Mouse (Mus musculus): ENCODE results near the gene Ccl27a. TPM values are rescaled to one million over a fixed set of nuclear protein-coding genes. Genes with fewer than 3 reads are reported as not detected.

Ccl27a gene
- polyA plus RNA-seq, 1 experiment from 2014 or later, result 21.3 TPM

DNA sequence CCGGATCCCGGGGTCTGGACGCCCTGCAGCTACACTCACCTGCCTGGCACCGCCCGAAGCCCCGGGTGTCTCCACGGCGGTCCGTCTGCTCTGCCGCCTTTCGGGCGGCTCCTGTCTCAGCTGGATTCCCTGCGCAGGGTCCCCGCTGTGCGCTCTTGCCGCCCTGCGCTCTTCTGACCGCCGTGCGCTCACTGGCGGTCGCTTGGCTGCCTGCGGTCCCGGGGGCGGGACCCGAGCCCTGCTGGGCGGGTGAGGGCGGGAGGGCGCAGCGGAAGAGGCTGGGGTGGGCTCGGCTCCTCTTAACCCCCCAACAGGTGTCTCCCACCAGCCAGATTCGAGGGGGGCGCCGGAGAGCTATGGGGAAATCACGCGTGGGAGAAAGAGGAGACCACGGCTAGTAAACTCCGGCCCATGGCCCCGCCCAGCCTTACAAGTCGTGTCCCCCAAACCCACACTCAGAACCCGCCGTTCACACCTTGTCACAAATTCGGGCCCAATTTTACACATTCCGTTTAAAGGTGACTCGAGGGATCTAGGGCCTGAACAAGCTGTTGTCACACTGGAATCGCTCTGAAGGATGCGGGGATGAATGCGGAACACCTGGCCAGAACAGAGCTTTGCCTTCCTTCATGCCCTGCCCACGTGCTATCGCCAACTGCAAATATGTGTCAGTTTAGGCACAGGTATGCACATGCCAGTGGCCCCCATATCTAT lies 42.8 kb downstream of the Ccl27a start, which contains the start of gene Arid3c:
Gene Arid3c, minus strand, starts transcription at position 91 of the 714 bp plus-strand sequence.
- H3K9ac ChIP-seq (ENCODE audit: low read length), result 0 out of 2 replicates have a peak within 1 kb of the TSS, but pooled peaks have one; percentile 35
- H3K4me1 ChIP-seq (replicated peaks; ENCODE audit: control insufficient read depth, insufficient read depth), result no peaks in the 10 kb centered on the region
- no peaks in the 10 kb centered on the region for H3K9me3 ChIP-seq (ENCODE audit: control insufficient read depth, low read length)
- WGBS, result 1% methylated on average over 43 of the region's 50 CpGs
- peaks cover 11% of the 10 kb centered on the region for H3K27me3 ChIP-seq (ENCODE audit: control insufficient read depth, insufficient read depth, low read length)
- DNase-seq (ENCODE audit: low spot score), result no peak
- peak within 1 kb of the TSS; percentile 32 for H3K4me3 ChIP-seq (ENCODE audit: low read depth, low read length)
- TF ChIP-seq CTCF (IDR thresholded peaks at IDR 0.05; ENCODE audit: low read depth) (no peak), EP300 (optimal IDR thresholded peaks at IDR 0.05) (no peak)
- peak within 1 kb of the TSS; percentile 60 for H3K4me2 ChIP-seq (replicated peaks; ENCODE audit: low read depth)
- no peak within 1 kb of the TSS for H3K27ac ChIP-seq (replicated peaks)
- H3K36me3 ChIP-seq (ENCODE audit: control insufficient read depth, insufficient read depth, low read length), result no peaks in the 10 kb centered on the region
- ATAC-seq (ENCODE audit: low FRiP score, low TSS enrichment), result peak; percentile 35

DNA sequence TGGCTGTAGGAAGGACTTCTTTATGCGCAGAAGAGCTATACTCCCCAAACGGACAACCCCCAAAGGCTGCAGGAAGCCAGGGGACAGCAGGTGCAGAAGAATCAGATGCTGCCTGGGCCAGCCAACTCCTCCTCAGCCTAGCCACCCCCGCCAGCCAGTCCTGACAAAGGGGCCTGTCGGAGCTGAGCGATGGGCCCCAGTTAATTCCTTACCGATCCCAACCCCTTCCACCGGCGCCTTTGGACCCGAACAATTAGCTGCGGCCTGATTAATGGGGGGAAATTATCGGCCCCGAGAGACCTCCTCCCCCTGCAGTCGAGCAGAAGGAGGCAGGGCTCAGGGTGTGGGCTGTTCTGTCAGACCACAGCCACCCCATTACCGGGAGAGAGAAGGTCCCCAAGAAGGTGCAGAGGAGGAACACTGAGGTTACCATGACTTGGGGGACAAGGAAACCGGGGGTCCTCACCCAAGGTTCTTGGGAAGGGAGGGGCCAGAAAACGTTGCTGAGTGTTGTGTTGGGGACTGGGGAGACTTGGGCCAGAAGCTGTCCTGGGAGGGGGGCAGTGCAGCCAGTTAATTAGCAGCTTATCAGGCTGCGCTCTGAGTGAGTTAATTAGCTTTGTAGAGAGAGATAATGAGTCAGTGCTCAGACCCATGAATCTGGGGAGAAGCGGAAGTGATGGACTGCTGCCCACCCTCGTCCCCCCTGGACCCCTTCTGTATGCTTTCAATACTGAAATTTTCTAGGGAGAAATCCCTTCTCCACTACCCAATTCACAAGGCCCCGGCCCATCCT lies 47.0 kb downstream of the Ccl27a start:
- Histone ChIP-seq H3K4me3 (ENCODE audit: low read depth, low read length) (no peak overlapping the region), H3K27me3 (ENCODE audit: control insufficient read depth, insufficient read depth, low read length) (peaks cover 16% of the 10 kb centered on the region), H3K27ac (replicated peaks) (no peak overlapping the region), H3K9ac (ENCODE audit: low read length) (no peak overlapping the region), H3K4me1 (replicated peaks; ENCODE audit: control insufficient read depth, insufficient read depth) (no peaks in the 10 kb centered on the region), H3K9me3 (ENCODE audit: control insufficient read depth, low read length) (no peaks in the 10 kb centered on the region), H3K36me3 (ENCODE audit: control insufficient read depth, insufficient read depth, low read length) (no peaks in the 10 kb centered on the region), H3K4me2 (replicated peaks; ENCODE audit: low read depth) (no peak overlapping the region)
- WGBS, result 21% methylated on average over 20 of the region's 20 CpGs
- ATAC-seq (ENCODE audit: low FRiP score, low TSS enrichment), result no peak
- DNase-seq (ENCODE audit: low spot score), result no peak
- no peak for TF ChIP-seq EP300 (optimal IDR thresholded peaks at IDR 0.05)
- no peak for TF ChIP-seq CTCF (IDR thresholded peaks at IDR 0.05; ENCODE audit: low read depth)

GRCm38 (mm10) chr4:41722918-41723351 lies 51.1 kb downstream of the Ccl27a start, which contains the start of gene Dctn3:
TSS of gene Dctn3 (minus strand) at chr4:41723170.
- Histone ChIP-seq H3K9me3 (ENCODE audit: control insufficient read depth, low read length) (no peaks in the 10 kb centered on the region), H3K9ac (ENCODE audit: low read length) (peak within 1 kb of the TSS; percentile 89), H3K27me3 (ENCODE audit: control insufficient read depth, insufficient read depth, low read length) (peaks cover 7% of the 10 kb centered on the region), H3K4me2 (replicated peaks; ENCODE audit: low read depth) (peak within 1 kb of the TSS; percentile 84), H3K4me3 (ENCODE audit: low read depth, low read length) (peak within 1 kb of the TSS; percentile 89), H3K36me3 (ENCODE audit: control insufficient read depth, insufficient read depth, low read length) (peaks cover 9% of the 10 kb centered on the region; the same call in 1 of the 2 replicates), H3K4me1 (replicated peaks; ENCODE audit: control insufficient read depth, insufficient read depth) (no peaks in the 10 kb centered on the region; the same call in 1 of the 2 replicates), H3K27ac (replicated peaks) (no peak within 1 kb of the TSS)
- DNase-seq (ENCODE audit: low spot score), result peak; percentile 88
- no peak for TF ChIP-seq EP300 (optimal IDR thresholded peaks at IDR 0.05)
- no peak for TF ChIP-seq CTCF (IDR thresholded peaks at IDR 0.05; ENCODE audit: low read depth)
- under 1% methylated on average over 27 of the region's 27 CpGs for WGBS
- ATAC-seq (ENCODE audit: low FRiP score, low TSS enrichment), result peak; percentile 97

Other genes starting within 250 kb of the Ccl27a start
- gene Fam219a, start 204.7 kb downstream of the Ccl27a start, polyA plus RNA-seq (2015; fragmentation: Nextera tagmentation; extraction: Ambion mirVana), result 1.4 and 2.4 TPM in 2 replicates
- 6.0 and 6.5 TPM in 2 replicates for gene Dnaic1, start 204.5 kb downstream of the Ccl27a start, polyA plus RNA-seq (2015; fragmentation: Nextera tagmentation; extraction: Ambion mirVana)
- gene Enho, start 133.9 kb downstream of the Ccl27a start, polyA plus RNA-seq (2015; fragmentation: Nextera tagmentation; extraction: Ambion mirVana), result 50.5 and 55.4 TPM in 2 replicates
- 4.3 and 5.9 TPM in 2 replicates for gene Cntfr, start 77.2 kb downstream of the Ccl27a start, polyA plus RNA-seq (2015; fragmentation: Nextera tagmentation; extraction: Ambion mirVana)
- gene Il11ra1, start 74.3 kb downstream of the Ccl27a start, polyA plus RNA-seq (2015; fragmentation: Nextera tagmentation; extraction: Ambion mirVana), result 73.7 and 80.0 TPM in 2 replicates
- gene Rpp25l, start 60.7 kb downstream of the Ccl27a start, polyA plus RNA-seq (2015; fragmentation: Nextera tagmentation; extraction: Ambion mirVana), result 38.0 and 40.2 TPM in 2 replicates
- gene Dctn3, start 51.1 kb downstream of the Ccl27a start, polyA plus RNA-seq (2015; fragmentation: Nextera tagmentation; extraction: Ambion mirVana), result 129 TPM in 2 replicates
- 0.05 and 0.07 TPM in 2 replicates for gene Arid3c, start 43.1 kb downstream of the Ccl27a start, polyA plus RNA-seq (2015; fragmentation: Nextera tagmentation; extraction: Ambion mirVana)
- gene Galt, start 19.0 kb downstream of the Ccl27a start, polyA plus RNA-seq (2015; fragmentation: Nextera tagmentation; extraction: Ambion mirVana), result 27.4 and 31.3 TPM in 2 replicates
- 41.6 and 43.9 TPM in 2 replicates for gene Sigmar1, start 18.1 kb downstream of the Ccl27a start, polyA plus RNA-seq (2015; fragmentation: Nextera tagmentation; extraction: Ambion mirVana)
- 11.1 and 17.8 TPM in 2 replicates for gene Gm21541, start 129.4 kb upstream of the Ccl27a start, polyA plus RNA-seq (2015; fragmentation: Nextera tagmentation; extraction: Ambion mirVana)
- gene Gm20878, start 167.3 kb upstream of the Ccl27a start, polyA plus RNA-seq (2015; fragmentation: Nextera tagmentation; extraction: Ambion mirVana), result 2.0 and 2.3 TPM in 2 replicates
- 0.06 and 0.08 TPM in 2 replicates for gene Fam205a4, start 191.8 kb upstream of the Ccl27a start, polyA plus RNA-seq (2015; fragmentation: Nextera tagmentation; extraction: Ambion mirVana)

Measured in stomach, postnatal 0 days (tissue).